8 mouse cellular contexts compared by ENCODE assay signal in genomic region chr2:118663804-118664766, GRCm38 (mm10). TPM values are rescaled to one million over a fixed set of nuclear protein-coding genes. Genes with fewer than 3 reads are reported as not detected.
DNase-seq lines count a peak whose midpoint lies in the region; ATAC-seq and TF ChIP-seq lines count a peak whose summit lies in the region.

No protein-coding gene starts in this region.

- peak; percentile 21 for ATAC-seq in forebrain, postnatal 0 days
- peak; percentile 56; the same call in 1 of the 2 replicates for ATAC-seq in intestine, postnatal 0 days
- ATAC-seq in lung, embryonic 15.5 days (ENCODE audit: borderline replicate concordance, extremely low read depth, low FRiP score, low TSS enrichment): peak; percentile 49
- peak; percentile 84 for ATAC-seq in stomach, embryonic 16.5 days (ENCODE audit: insufficient read depth, low FRiP score)
- ATAC-seq in granulocyte monocyte progenitor cell, adult 5-6 weeks (replicated peaks; ENCODE audit: poor library complexity, severe bottlenecking): no peak

- no peak for TF ChIP-seq CTCF in ES-Bruce4 (IDR thresholded peaks at IDR 0.05; ENCODE audit: low read depth, low read length)
- no peak; the same call in 1 of the 2 replicates for TF ChIP-seq CTCF in forebrain, postnatal 0 days (IDR thresholded peaks at IDR 0.05; ENCODE audit: low read depth)
- TF ChIP-seq CTCF in intestine, postnatal 0 days (IDR thresholded peaks at IDR 0.05; ENCODE audit: low read depth): peak; percentile 46

- WGBS in forebrain, postnatal 0 days: 42% methylated on average over 19 of the region's 19 CpGs
- WGBS in intestine, postnatal 0 days: 52% methylated on average over 19 of the region's 19 CpGs
- WGBS in lung, embryonic 15.5 days: 47% methylated on average over 19 of the region's 19 CpGs
- WGBS in stomach, embryonic 16.5 days: 53% methylated on average over 19 of the region's 19 CpGs

- H3K9me3 ChIP-seq in ES-Bruce4 (replicated peaks; ENCODE audit: control insufficient read depth, insufficient read depth, low read length, poor library complexity, severe bottlenecking): no peaks in the 10 kb centered on the region
- H3K9me3 ChIP-seq in forebrain, postnatal 0 days (ENCODE audit: low read length): no peaks in the 10 kb centered on the region
- H3K9me3 ChIP-seq in intestine, postnatal 0 days (ENCODE audit: control insufficient read depth): no peaks in the 10 kb centered on the region
- H3K9me3 ChIP-seq in lung, embryonic 15.5 days: no peaks in the 10 kb centered on the region
- no peaks in the 10 kb centered on the region for H3K9me3 ChIP-seq in stomach, embryonic 16.5 days (replicated peaks; ENCODE audit: control insufficient read depth, low read length)

- no peaks in the 10 kb centered on the region for H3K36me3 ChIP-seq in ES-Bruce4 (ENCODE audit: control insufficient read depth, insufficient read depth, low read length, poor library complexity, severe bottlenecking)
- no peaks in the 10 kb centered on the region for H3K36me3 ChIP-seq in forebrain, postnatal 0 days (ENCODE audit: insufficient read depth)
- H3K36me3 ChIP-seq in intestine, postnatal 0 days (ENCODE audit: control insufficient read depth, insufficient read depth): no peaks in the 10 kb centered on the region
- H3K36me3 ChIP-seq in lung, embryonic 15.5 days: no peaks in the 10 kb centered on the region
- no peaks in the 10 kb centered on the region for H3K36me3 ChIP-seq in stomach, embryonic 16.5 days (ENCODE audit: control insufficient read depth, insufficient read depth, low read length)

- H3K4me1 ChIP-seq in ES-Bruce4 (ENCODE audit: control insufficient read depth, insufficient read depth, low read length): peaks cover 2% of the 10 kb centered on the region
- H3K4me1 ChIP-seq in forebrain, postnatal 0 days (ENCODE audit: insufficient read depth): peaks cover 27% of the 10 kb centered on the region
- peaks cover 12% of the 10 kb centered on the region for H3K4me1 ChIP-seq in intestine, postnatal 0 days (replicated peaks; ENCODE audit: control insufficient read depth, insufficient read depth, low read length)
- H3K4me1 ChIP-seq in lung, embryonic 15.5 days: peaks cover 37% of the 10 kb centered on the region
- peaks cover 32% of the 10 kb centered on the region for H3K4me1 ChIP-seq in stomach, embryonic 16.5 days (ENCODE audit: control insufficient read depth, insufficient read depth, low read length)

- H3K27me3 ChIP-seq in ES-Bruce4 (ENCODE audit: control insufficient read depth, insufficient read depth, low read length, poor library complexity, severe bottlenecking): no peaks in the 10 kb centered on the region
- H3K27me3 ChIP-seq in forebrain, postnatal 0 days (ENCODE audit: insufficient read depth, low read length): no peaks in the 10 kb centered on the region
- no peaks in the 10 kb centered on the region for H3K27me3 ChIP-seq in intestine, postnatal 0 days (replicated peaks; ENCODE audit: control insufficient read depth, insufficient read depth, low read length)
- H3K27me3 ChIP-seq in lung, embryonic 15.5 days: peaks cover 26% of the 10 kb centered on the region
- H3K27me3 ChIP-seq in stomach, embryonic 16.5 days (ENCODE audit: control insufficient read depth, insufficient read depth, low read length): no peaks in the 10 kb centered on the region

- DNase-seq in adrenal gland, adult (ENCODE audit: inconsistent age in 2 of 2, low spot score in 1 of 2): peak; percentile 73 to 89
- DNase-seq in adrenal gland, postnatal 4 days (ENCODE audit: low spot score in 2 of 2): no peak
- DNase-seq in forebrain, postnatal 0 days: peak; percentile 46

- peak overlapping the region; percentile 60 for H3K4me3 ChIP-seq in ES-Bruce4 (ENCODE audit: low read depth, low read length)
- H3K4me3 ChIP-seq in forebrain, postnatal 0 days (ENCODE audit: low read depth, low read length): peak overlapping the region; percentile 58
- peak overlapping the region; percentile 35 for H3K4me3 ChIP-seq in intestine, postnatal 0 days (ENCODE audit: low read depth, low read length)
- peak overlapping the region; percentile 39 for H3K4me3 ChIP-seq in lung, embryonic 15.5 days
- peak overlapping the region; percentile 47 for H3K4me3 ChIP-seq in stomach, embryonic 16.5 days (replicated peaks; ENCODE audit: low read length)

- H3K4me2 ChIP-seq in forebrain, postnatal 0 days (ENCODE audit: low read depth): peak overlapping the region; percentile 69
- peak overlapping the region; percentile 78 for H3K4me2 ChIP-seq in intestine, postnatal 0 days (replicated peaks; ENCODE audit: low read depth)
- peak overlapping the region; percentile 73 for H3K4me2 ChIP-seq in lung, embryonic 15.5 days
- peak overlapping the region; percentile 68 for H3K4me2 ChIP-seq in stomach, embryonic 16.5 days (ENCODE audit: low read depth, low read length)

- no peak for TF ChIP-seq EP300 in ES-Bruce4 (IDR thresholded peaks at IDR 0.05; ENCODE audit: insufficient read depth, low read depth, low read length)

- H3K9ac ChIP-seq in ES-Bruce4 (ENCODE audit: low read depth, poor library complexity, severe bottlenecking): peak overlapping the region; percentile 52
- peak overlapping the region; percentile 68 for H3K9ac ChIP-seq in forebrain, postnatal 0 days
- H3K9ac ChIP-seq in intestine, postnatal 0 days (ENCODE audit: low read depth, low read length): 0 out of 2 replicates have a peak overlapping the region, but pooled peaks have one; percentile 45
- H3K9ac ChIP-seq in lung, embryonic 15.5 days: no peak overlapping the region; the same call in 1 of the 2 replicates
- peak overlapping the region; percentile 67 for H3K9ac ChIP-seq in stomach, embryonic 16.5 days (ENCODE audit: low read length)

- no peak for TF ChIP-seq POLR2A in ES-Bruce4 (IDR thresholded peaks at IDR 0.05; ENCODE audit: insufficient read depth, low read length)

- no peak overlapping the region for H3K27ac ChIP-seq in ES-Bruce4 (ENCODE audit: insufficient read depth, low read length)
- H3K27ac ChIP-seq in forebrain, postnatal 0 days (ENCODE audit: low read depth, low read length): peak overlapping the region; percentile 74
- H3K27ac ChIP-seq in intestine, postnatal 0 days (ENCODE audit: low read depth, low read length): no peak overlapping the region
- no peak overlapping the region for H3K27ac ChIP-seq in lung, embryonic 15.5 days
- peak overlapping the region; percentile 84 for H3K27ac ChIP-seq in stomach, embryonic 16.5 days (ENCODE audit: low read length)

RNA-seq across cellular contexts. Expression of gene Pak6, which starts 1.0 kb away (rescaled TPM):
- total RNA-seq in adrenal gland, postnatal 4 days (2021): 10 to 100 TPM; 13.8 to 16.3 TPM
- polyA plus RNA-seq in ES-Bruce4 (2011; ENCODE audit: insufficient read depth, insufficient read length, low read depth, missing spikeins): 2.1 and 2.3 TPM in 2 replicates
- 71.4 and 84.4 TPM in 2 replicates for total RNA-seq in forebrain, postnatal 0 days (2014; rRNA removed)
- polyA plus RNA-seq in forebrain, postnatal 0 days (2015; fragmentation: Nextera tagmentation; extraction: Ambion mirVana): 39.6 and 61.9 TPM in 2 replicates
- 0.90 and 1.4 TPM in 2 replicates for polyA plus RNA-seq in intestine, postnatal 0 days (2015; fragmentation: Nextera tagmentation; extraction: Ambion mirVana)
- polyA plus RNA-seq in lung, embryonic 15.5 days (2015; fragmentation: Nextera tagmentation; extraction: Ambion mirVana): 1.6 and 2.2 TPM in 2 replicates
- polyA plus RNA-seq in stomach, embryonic 16.5 days (2015; fragmentation: Nextera tagmentation; extraction: Ambion mirVana): 5.2 and 5.4 TPM in 2 replicates
- 0.32 TPM in 1 of 2 replicates, not detected in the other for total RNA-seq in granulocyte monocyte progenitor cell, adult 5-6 weeks (2014; fragmentation: Nextera tagmentation)
- 0.05 TPM in 1 of 2 replicates, not detected in the other for total RNA-seq in granulocyte monocyte progenitor cell, adult 5-6 weeks (2017)

RNA-seq across cellular contexts. Expression of gene Ankrd63, which starts 39.7 kb away (rescaled TPM):
- under 1 TPM; 0.20 to 0.59 TPM for total RNA-seq in adrenal gland, postnatal 4 days (2021)
- not detected in 2 replicates for polyA plus RNA-seq in ES-Bruce4 (2011; ENCODE audit: insufficient read depth, insufficient read length, low read depth, missing spikeins)
- total RNA-seq in forebrain, postnatal 0 days (2014; rRNA removed): 1.1 and 2.0 TPM in 2 replicates
- 0.62 and 0.64 TPM in 2 replicates for polyA plus RNA-seq in forebrain, postnatal 0 days (2015; fragmentation: Nextera tagmentation; extraction: Ambion mirVana)
- polyA plus RNA-seq in intestine, postnatal 0 days (2015; fragmentation: Nextera tagmentation; extraction: Ambion mirVana): 0.63 and 0.65 TPM in 2 replicates
- polyA plus RNA-seq in lung, embryonic 15.5 days (2015; fragmentation: Nextera tagmentation; extraction: Ambion mirVana): 0.10 and 0.12 TPM in 2 replicates
- polyA plus RNA-seq in stomach, embryonic 16.5 days (2015; fragmentation: Nextera tagmentation; extraction: Ambion mirVana): 0.06 TPM in 2 replicates
- total RNA-seq in granulocyte monocyte progenitor cell, adult 5-6 weeks (2014; fragmentation: Nextera tagmentation): 0.77 and 1.0 TPM in 2 replicates
- total RNA-seq in granulocyte monocyte progenitor cell, adult 5-6 weeks (2017): 0.62 and 0.69 TPM in 2 replicates

Comparison
In these comparisons a context has a peak if more than half of its experiments do, and no peak if none do; other contexts are left out.
1. DNase-seq: peak in adrenal gland, adult (2 of 2) and forebrain, postnatal 0 days (single experiment); none in adrenal gland, postnatal 4 days (0 of 2).
2. H3K27ac ChIP-seq: peak in forebrain, postnatal 0 days (single experiment) and stomach, embryonic 16.5 days (single experiment); none in ES-Bruce4 (single experiment), intestine, postnatal 0 days (single experiment) and lung, embryonic 15.5 days (single experiment).
3. Peak in every context shown above with its lines, with median percentiles within 50 percentile points of each other: H3K4me3 ChIP-seq and H3K4me2 ChIP-seq.